Mouse (Mus musculus) bone marrow macrophage, adult 2 months (primary cell): ENCODE data around the gene Rnf130.

Experiments used
- CTCF ChIP-seq: IDR thresholded peaks from 2 replicates; pipeline ENCODE4 v1.5.1; 2012; ENCODE audit warnings: low read depth, mild to moderate bottlenecking, low read length, moderate library complexity
- POLR2A ChIP-seq: IDR thresholded peaks from 2 replicates; pipeline ENCODE4 v1.6.1; 2012; ENCODE audit warnings: mild to moderate bottlenecking, low read depth, low read length, borderline replicate concordance

DNA sequence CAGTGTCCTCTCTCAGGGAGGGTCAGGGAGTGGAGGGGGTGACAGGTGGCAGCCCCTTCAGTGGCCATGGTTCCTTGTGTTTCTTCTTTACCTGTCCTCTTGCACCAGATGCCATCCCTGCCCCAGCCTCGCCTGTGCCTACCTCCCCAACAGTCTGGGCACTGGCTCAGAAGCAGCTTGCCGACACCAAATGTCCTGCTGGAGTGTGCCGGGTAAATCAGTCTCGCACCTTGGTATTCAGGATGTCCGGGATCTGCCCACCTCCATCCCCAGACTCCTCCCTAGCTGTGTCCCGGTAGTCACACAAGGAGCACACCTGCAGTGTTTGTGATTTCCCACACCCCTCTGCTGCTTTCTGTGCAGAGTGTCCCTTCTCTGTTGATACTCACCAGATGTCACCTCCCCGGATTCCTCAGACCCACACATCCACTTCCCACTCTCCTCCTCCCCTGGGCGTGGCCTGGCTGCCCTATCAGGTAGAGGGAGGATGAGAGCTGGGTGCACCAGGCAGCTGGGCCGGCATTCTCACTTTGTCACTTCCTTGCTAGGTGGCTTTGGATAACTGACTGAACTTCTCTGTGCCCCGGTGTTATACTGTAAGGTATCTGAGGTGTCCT is 113.2 kb downstream of the Rnf130 start:
- TF ChIP-seq POLR2A (no peak), CTCF (no peak)
